10 mouse cellular contexts compared by ENCODE assay signal in the genomic region with DNA sequence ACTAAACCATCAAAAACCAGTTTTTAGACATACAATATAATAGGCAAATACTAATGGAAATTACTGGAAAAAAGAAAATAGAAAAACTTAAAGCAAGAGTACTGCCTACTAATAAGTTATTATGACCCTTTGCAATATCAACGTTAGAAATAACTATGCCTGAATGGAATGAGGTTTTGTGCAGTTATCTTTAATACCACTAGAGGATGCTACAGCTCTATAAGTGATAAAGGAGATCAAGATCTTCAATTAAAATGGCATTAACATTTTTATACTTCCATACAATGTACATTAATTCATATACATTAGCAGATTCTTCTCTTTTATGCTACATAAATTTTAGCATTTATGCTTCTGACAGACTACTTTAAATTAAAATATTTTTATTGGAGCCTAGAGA. TPM values are rescaled to one million over a fixed set of nuclear protein-coding genes. Genes with fewer than 3 reads are reported as not detected.
DNase-seq lines count a peak whose midpoint lies in the region; ATAC-seq and TF ChIP-seq lines count a peak whose summit lies in the region.
"Had no signal": no experiment of that assay in that cellular context is flagged by ENCODE, and none has a peak within 500 bp of the region (broad histone marks: within the 10 kb centered on the region; RNA-seq: fewer than 3 reads in every experiment).

No protein-coding gene starts in this region.

- no peaks in the 10 kb centered on the region for H3K9me3 ChIP-seq in MEL (replicated peaks; ENCODE audit: insufficient read depth, low read length)

- no peak overlapping the region for H3K4me3 ChIP-seq in left cerebral cortex, adult 2 months
- no peak overlapping the region for H3K4me3 ChIP-seq in MEL (ENCODE audit: control insufficient read depth in 1 of 2, insufficient read depth in 1 of 2, low read depth in 2 of 2, low read length in 2 of 2)

- no peak overlapping the region for H3K27ac ChIP-seq in left cerebral cortex, adult 2 months
- no peak overlapping the region for H3K27ac ChIP-seq in MEL (ENCODE audit: control insufficient read depth, low read depth, low read length)

- intact Hi-C loops in left cerebral cortex, adult 2 months (cut with DNase I) = loop anchor here (1.0 to 10.0 kb wide), 3 partner anchors 95 to 312 kb away; no protein-coding TSS in a partner anchor

- peak; percentile 54 for DNase-seq in embryo, embryonic 10.5 days (ENCODE audit: low spot score)
- no peak for DNase-seq in embryo, embryonic 10 days (ENCODE audit: low spot score)
- DNase-seq in left cerebral cortex, adult 2 months (ENCODE audit: extremely low spot score in 1 of 2, low spot score in 2 of 2) = no peak
- DNase-seq in left cerebral cortex, adult 9 months (ENCODE audit: low spot score in 2 of 2) = no peak
- peak; percentile 51 for DNase-seq in MEL (ENCODE audit: low read depth, low spot score)
- no peak for DNase-seq in frontal cortex, postnatal 36 days (ENCODE audit: low spot score in 2 of 2)
- no peak for DNase-seq in B cell, adult 2 months
- DNase-seq: cerebellum, adult 11-12 months; heart, postnatal 4 days had no signal

- peaks cover 6 to 8% of the 10 kb centered on the region in 2 experiments for H3K4me1 ChIP-seq in MEL (ENCODE audit: control insufficient read depth in 1 of 2, insufficient read depth in 2 of 2, low read length in 2 of 2)

- TF ChIP-seq RAD21 in MEL (IDR thresholded peaks at IDR 0.05; ENCODE audit: low read depth, low read length) = peak; percentile 99

- H3K79me2 ChIP-seq in MEL (ENCODE audit: control insufficient read depth, insufficient read depth, low read length, poor library complexity) = no peaks in the 10 kb centered on the region

- H3K9ac ChIP-seq in MEL (ENCODE audit: control insufficient read depth, low read depth, low read length, poor library complexity, severe bottlenecking) = no peak overlapping the region

- no peaks in the 10 kb centered on the region for H3K27me3 ChIP-seq in MEL (ENCODE audit: control insufficient read depth in 1 of 2, insufficient read depth in 2 of 2, low read length in 2 of 2)

- TF ChIP-seq CTCF in left cerebral cortex, adult 2 months (IDR thresholded peaks at IDR 0.05) = peak; percentile 99
- TF ChIP-seq CTCF in MEL (IDR thresholded peaks at IDR 0.05 in 2 of 3, conservative IDR thresholded peaks at IDR 0.05 in 1 of 3; ENCODE audit: control insufficient read depth in 1 of 3, insufficient read depth in 1 of 3, low read depth in 2 of 3, low read length in 3 of 3, poor library complexity in 1 of 3, severe bottlenecking in 1 of 3) = peak; percentile 13 to 97 (median 95); a peak in 4 of 6 replicates

- TF ChIP-seq EP300 in MEL (IDR thresholded peaks at IDR 0.05; ENCODE audit: low read depth in 1 of 2, low read length in 2 of 2) = no peak

- TF ChIP-seq POLR2A in MEL (IDR thresholded peaks at IDR 0.05; ENCODE audit: control insufficient read depth in 1 of 2, insufficient read depth in 1 of 2, low read depth in 1 of 2, low read length in 2 of 2, poor library complexity in 1 of 2) = no peak

- peaks cover 8 to 16% of the 10 kb centered on the region in 2 experiments for H3K36me3 ChIP-seq in MEL (ENCODE audit: control insufficient read depth in 1 of 2, insufficient read depth in 2 of 2, low read length in 2 of 2)

- ATAC-seq in megakaryocyte, adult 5-6 weeks (ENCODE audit: poor library complexity, severe bottlenecking) = peak; percentile 52; the same call in 1 of the 2 replicates

TF ChIP-seq in MEL, 35 proteins besides CTCF, POLR2A, EP300 and RAD21:
- TF ChIP-seq GATA1 (IDR thresholded peaks at IDR 0.05; ENCODE audit: low read depth, low read length) = peak; percentile 61; the same call in 1 of the 2 replicates
- TF ChIP-seq NRF1 (IDR thresholded peaks at IDR 0.05; ENCODE audit: insufficient read depth, low read depth, low read length, poor library complexity, severe bottlenecking) = no peak
- no peak for TF ChIP-seq ETS1 (IDR thresholded peaks at IDR 0.05; ENCODE audit: low read depth, low read length)
- no peak for TF ChIP-seq USF2 (IDR thresholded peaks at IDR 0.05; ENCODE audit: borderline replicate concordance in 1 of 2, insufficient read depth in 1 of 2, low read depth in 1 of 2, low read length in 2 of 2)
- peak; percentile 93 for TF ChIP-seq ZC3H11A (IDR thresholded peaks at IDR 0.05; ENCODE audit: low read depth, low read length)
- no peak for TF ChIP-seq JUND (IDR thresholded peaks at IDR 0.05; ENCODE audit: low read depth, low read length)
- no peak for TF ChIP-seq ZKSCAN1 (IDR thresholded peaks at IDR 0.05; ENCODE audit: low read depth, low read length)
- no peak for TF ChIP-seq CHD1 (IDR thresholded peaks at IDR 0.05; ENCODE audit: low read depth, low read length)
- no peak for TF ChIP-seq MYB (IDR thresholded peaks at IDR 0.05; ENCODE audit: low read depth, low read length)
- TF ChIP-seq UBTF (IDR thresholded peaks at IDR 0.05; ENCODE audit: borderline replicate concordance, insufficient read depth, low read depth, low read length) = no peak
- peak; percentile 91 for TF ChIP-seq SMC3 (IDR thresholded peaks at IDR 0.05; ENCODE audit: low read depth, low read length)
- no peak for TF ChIP-seq TAL1 (IDR thresholded peaks at IDR 0.05; ENCODE audit: low read length)

RNA-seq across cellular contexts. Expression of gene Gm28729, which starts 48.2 kb away (rescaled TPM):
- total RNA-seq in left cerebral cortex, adult 2 months (2021) = not detected
- not detected in 2 replicates for total RNA-seq in MEL (2012; rRNA removed)
- not detected for polyA plus RNA-seq in MEL (2012; ENCODE audit: insufficient read depth in 1 of 2, insufficient read length in 2 of 2, low read depth in 1 of 2, low replicate concordance in 2 of 2, missing spikeins in 1 of 2)
- total RNA-seq in megakaryocyte, adult 5-6 weeks (2015) = 0.42 TPM in 1 of 2 replicates, not detected in the other
- total RNA-seq in megakaryocyte, adult 5-6 weeks (2017) = 0.20 TPM in 1 of 2 replicates, not detected in the other
- total RNA-seq: heart, postnatal 4 days had no signal

RNA-seq across cellular contexts. Expression of gene Rasa2, which starts 58.2 kb away (rescaled TPM):
- 10 to 100 TPM; 40.5 to 43.9 TPM for total RNA-seq in left cerebral cortex, adult 2 months (2021)
- total RNA-seq in MEL (2012; rRNA removed) = 9.5 and 11.3 TPM in 2 replicates
- polyA plus RNA-seq in MEL (2012; ENCODE audit: insufficient read depth in 1 of 2, insufficient read length in 2 of 2, low read depth in 1 of 2, low replicate concordance in 2 of 2, missing spikeins in 1 of 2) = 10 to 100 TPM in 1 of 2 experiments, not detected in 1; 11.3 TPM
- 14.5 and 16.9 TPM in 2 replicates for total RNA-seq in megakaryocyte, adult 5-6 weeks (2015)
- 12.2 and 15.2 TPM in 2 replicates for total RNA-seq in megakaryocyte, adult 5-6 weeks (2017)

Comparison
In these comparisons a context has a peak if more than half of its experiments do, and no peak if none do; other contexts are left out.
1. DNase-seq: peak in embryo, embryonic 10.5 days (single experiment) and MEL (single experiment); none in embryo, embryonic 10 days (single experiment), left cerebral cortex, adult 2 months (0 of 2), left cerebral cortex, adult 9 months (0 of 2), frontal cortex, postnatal 36 days (0 of 2) and B cell, adult 2 months (0 of 2).